Comparison of ENCODE assay signal across 26 mouse cellular contexts in genomic region chr3:90209908-90210566, GRCm38 (mm10). TPM values are rescaled to one million over a fixed set of nuclear protein-coding genes. Genes with fewer than 3 reads are reported as not detected.
DNase-seq lines count a peak whose midpoint lies in the region; ATAC-seq and TF ChIP-seq lines count a peak whose summit lies in the region.
"Had no signal": no experiment of that assay in that cellular context is flagged by ENCODE, and none has a peak within 500 bp of the region (broad histone marks: within the 10 kb centered on the region; RNA-seq: fewer than 3 reads in every experiment).

No protein-coding gene starts in this region.

- H3K36me3 ChIP-seq in liver, embryonic 13.5 days: peaks cover 62% of the 10 kb centered on the region
- peaks cover 37% of the 10 kb centered on the region for H3K36me3 ChIP-seq in liver, postnatal 0 days (replicated peaks; ENCODE audit: insufficient read depth, low read length)
- H3K36me3 ChIP-seq in E14TG2a.4 (ENCODE audit: insufficient read depth, low read length) (peaks cover 65% of the 10 kb centered on the region), ES-E14 (ENCODE audit: control insufficient read depth, insufficient read depth, low read length, poor library complexity, severe bottlenecking) (peaks cover 37% of the 10 kb centered on the region)

- 0 out of 2 replicates have a peak, but pooled peaks have one; percentile 17 for TF ChIP-seq POLR2A in embryonic fibroblast, embryonic 13.5 days (IDR thresholded peaks at IDR 0.05; ENCODE audit: low read depth, low read length)

- in situ Hi-C loops in ES-E14 (cut with MboI; ENCODE audit: low sequenced_read_pairs in 2 of 2, unreplicated experiment in 2 of 2): no loop called here

- H3K27me3 ChIP-seq in liver, embryonic 13.5 days: no peaks in the 10 kb centered on the region
- no peaks in the 10 kb centered on the region for H3K27me3 ChIP-seq in liver, postnatal 0 days (ENCODE audit: insufficient read depth, low read length)
- H3K27me3 ChIP-seq in E14TG2a.4 (ENCODE audit: insufficient read depth, low read length): no peaks in the 10 kb centered on the region
- H3K27me3 ChIP-seq: forebrain, embryonic 15.5 days; heart, embryonic 15.5 days; intestine, embryonic 15.5 days; Patski had no signal

- H3K9ac ChIP-seq in liver, embryonic 13.5 days: 0 out of 2 replicates have a peak overlapping the region, but pooled peaks have one; percentile 32
- H3K9ac ChIP-seq in liver, postnatal 0 days (replicated peaks): no peak overlapping the region
- peak overlapping the region; percentile 33; the same call in 1 of the 2 replicates for H3K9ac ChIP-seq in ES-E14 (ENCODE audit: insufficient read depth, low read depth, low read length, poor library complexity, severe bottlenecking)
- H3K9ac ChIP-seq: forebrain, embryonic 15.5 days; heart, embryonic 15.5 days; hindbrain, embryonic 14.5 days; intestine, embryonic 15.5 days had no signal

- TF ChIP-seq EP300 in liver, postnatal 0 days (IDR thresholded peaks at IDR 0.05; ENCODE audit: low read depth): no peak

- TF ChIP-seq CTCF in liver, postnatal 0 days (IDR thresholded peaks at IDR 0.05; ENCODE audit: low read depth): no peak
- no peak for TF ChIP-seq CTCF in E14TG2a.4 (conservative IDR thresholded peaks at IDR 0.05; ENCODE audit: low read length)
- TF ChIP-seq CTCF in embryonic fibroblast, embryonic 13.5 days (IDR thresholded peaks at IDR 0.05; ENCODE audit: borderline replicate concordance, insufficient read depth, low read length): no peak

- peak overlapping the region; percentile 94; the same call in 1 of the 2 replicates for H3K4me2 ChIP-seq in liver, embryonic 13.5 days
- H3K4me2 ChIP-seq in liver, postnatal 0 days (ENCODE audit: low read depth, low read length): no peak overlapping the region
- H3K4me2 ChIP-seq: forebrain, embryonic 15.5 days; heart, embryonic 11.5 days; heart, embryonic 15.5 days; hindbrain, embryonic 14.5 days; intestine, embryonic 15.5 days had no signal

- H3K9me3 ChIP-seq in liver, embryonic 13.5 days (replicated peaks): no peaks in the 10 kb centered on the region
- H3K9me3 ChIP-seq in liver, postnatal 0 days (ENCODE audit: low read length): no peaks in the 10 kb centered on the region
- H3K9me3 ChIP-seq in E14TG2a.4 (ENCODE audit: low read length): no peaks in the 10 kb centered on the region
- no peaks in the 10 kb centered on the region for H3K9me3 ChIP-seq in ES-E14 (ENCODE audit: control insufficient read depth, insufficient read depth, low read depth, low read length)
- H3K9me3 ChIP-seq: forebrain, embryonic 10.5 days; forebrain, embryonic 15.5 days; heart, embryonic 15.5 days; intestine, embryonic 15.5 days had no signal

- no peak overlapping the region for H3K27ac ChIP-seq in liver, embryonic 13.5 days
- H3K27ac ChIP-seq in liver, postnatal 0 days (ENCODE audit: low read depth): no peak overlapping the region
- H3K27ac ChIP-seq in ES-E14 (ENCODE audit: insufficient read depth, low read depth, low read length, poor library complexity, severe bottlenecking): no peak overlapping the region; the same call in 1 of the 2 replicates
- H3K27ac ChIP-seq in embryonic fibroblast, embryonic 13.5 days (ENCODE audit: insufficient read depth, low read length): no peak overlapping the region
- H3K27ac ChIP-seq: forebrain, embryonic 10.5 days; forebrain, embryonic 15.5 days; heart, embryonic 15.5 days; hindbrain, embryonic 14.5 days; intestine, embryonic 15.5 days had no signal

- ATAC-seq in liver, embryonic 13.5 days (ENCODE audit: low read depth): no peak
- ATAC-seq in liver, postnatal 0 days: no peak
- ATAC-seq in megakaryocyte progenitor cell, adult 5-6 weeks (replicated peaks; ENCODE audit: poor library complexity): no peak
- ATAC-seq: CD4-positive, CD25-positive, alpha-beta regulatory T cell, adult 4 months; forebrain, embryonic 15.5 days; intestine, embryonic 15.5 days; Patski had no signal

- DNase-seq in liver, embryonic 13.5 days: no peak
- DNase-seq in liver, postnatal 0 days: no peak
- DNase-seq in ES-E14 (ENCODE audit: low read depth, low spot score): no peak
- DNase-seq in yolk sac, embryonic 10.5 days (ENCODE audit: low spot score): no peak
- DNase-seq in urinary bladder, postnatal 10 days (ENCODE audit: low spot score): no peak
- DNase-seq: adrenal gland, adult 8-10 months; adrenal gland, postnatal 36 days; cerebellum, adult 2 months; cerebellum, postnatal 14 days; gastrocnemius, postnatal 36 days; heart, adult 11 months; heart, postnatal 14 days had no signal

- H3K4me3 ChIP-seq in liver, embryonic 13.5 days (replicated peaks): no peak overlapping the region
- no peak overlapping the region for H3K4me3 ChIP-seq in liver, postnatal 0 days (ENCODE audit: low read depth, low read length)
- H3K4me3 ChIP-seq in E14TG2a.4 (replicated peaks; ENCODE audit: low read length) (peak overlapping the region; percentile 93), ES-E14 (ENCODE audit: insufficient read depth in 1 of 2, low read depth in 1 of 2, low read length in 2 of 2, poor library complexity in 1 of 2, severe bottlenecking in 1 of 2) (peak overlapping the region in 1 of 2 experiments; percentile 21; a peak in 1 of 4 replicates)
- no peak overlapping the region; the same call in 1 of the 2 replicates for H3K4me3 ChIP-seq in embryonic fibroblast, embryonic 13.5 days (ENCODE audit: insufficient read depth, low read length)
- H3K4me3 ChIP-seq: erythroblast, embryonic 14.5 days; forebrain, embryonic 10.5 days; forebrain, embryonic 15.5 days; heart, embryonic 15.5 days; intestine, embryonic 15.5 days had no signal

- WGBS in liver, embryonic 13.5 days (ENCODE audit: insufficient replicate concordance): 86% methylated on average over 5 of the region's 5 CpGs
- 91% methylated on average over 5 of the region's 5 CpGs for WGBS in liver, postnatal 0 days (ENCODE audit: insufficient replicate concordance)

- H3K4me1 ChIP-seq in liver, embryonic 13.5 days (replicated peaks): peaks cover 46% of the 10 kb centered on the region
- H3K4me1 ChIP-seq in liver, postnatal 0 days (ENCODE audit: insufficient read depth): peaks cover 15% of the 10 kb centered on the region
- H3K4me1 ChIP-seq in E14TG2a.4 (replicated peaks; ENCODE audit: low read depth, low read length): peaks cover 65% of the 10 kb centered on the region
- H3K4me1 ChIP-seq in ES-E14 (ENCODE audit: control insufficient read depth in 2 of 2, insufficient read depth in 2 of 2, low read length in 2 of 2, poor library complexity in 1 of 2): peaks cover 0 to 6% of the 10 kb centered on the region in 2 experiments; a peak in 1 of 4 replicates
- H3K4me1 ChIP-seq in embryonic fibroblast, embryonic 13.5 days (ENCODE audit: control insufficient read depth, insufficient read depth, low read length): peaks cover 6% of the 10 kb centered on the region

TF ChIP-seq in ES-E14, 5 proteins besides CTCF, POLR2A, EP300 and RAD21:
- TF ChIP-seq ZNF384 (IDR thresholded peaks at IDR 0.05; ENCODE audit: low read depth, low read length) (0 out of 2 replicates have a peak, but pooled peaks have one; percentile 11), HCFC1 (IDR thresholded peaks at IDR 0.05; ENCODE audit: borderline replicate concordance, insufficient read depth, low read length) (no peak), CHD2 (IDR thresholded peaks at IDR 0.05; ENCODE audit: low read depth, low read length) (no peak), ZC3H11A (IDR thresholded peaks at IDR 0.05; ENCODE audit: borderline replicate concordance, low read depth, low read length) (no peak), MAFK (IDR thresholded peaks at IDR 0.05; ENCODE audit: insufficient read depth, low read depth, low read length) (no peak)

RNA-seq across cellular contexts. Expression of gene Rps27, which starts 3.4 kb away (rescaled TPM):
- polyA plus RNA-seq in liver, embryonic 13.5 days (2015; fragmentation: Nextera tagmentation; extraction: Ambion mirVana): 679 and 820 TPM in 2 replicates
- polyA plus RNA-seq in liver, postnatal 0 days (2015; fragmentation: Nextera tagmentation; extraction: Ambion mirVana): 821 and 885 TPM in 2 replicates
- 3,820 and 4,467 TPM in 2 replicates for total RNA-seq in ES-E14 (2012; rRNA removed)
- polyA plus RNA-seq in embryonic fibroblast, embryonic 13.5 days (2011; ENCODE audit: insufficient read length, low read depth, missing spikeins): 36.9 and 264 TPM in 2 replicates
- total RNA-seq in megakaryocyte progenitor cell, adult 5-6 weeks (2015): 3,216 and 3,430 TPM in 2 replicates
- total RNA-seq in megakaryocyte progenitor cell, adult 5-6 weeks (2017): 4,924 and 5,654 TPM in 2 replicates

RNA-seq across cellular contexts. Expression of gene Rab13, which starts 3.5 kb away (rescaled TPM):
- polyA plus RNA-seq in liver, embryonic 13.5 days (2015; fragmentation: Nextera tagmentation; extraction: Ambion mirVana): 5.9 and 6.0 TPM in 2 replicates
- 4.9 and 6.1 TPM in 2 replicates for polyA plus RNA-seq in liver, postnatal 0 days (2015; fragmentation: Nextera tagmentation; extraction: Ambion mirVana)
- 9.6 and 13.2 TPM in 2 replicates for total RNA-seq in ES-E14 (2012; rRNA removed)
- 32.1 and 33.5 TPM in 2 replicates for polyA plus RNA-seq in embryonic fibroblast, embryonic 13.5 days (2011; ENCODE audit: insufficient read length, low read depth, missing spikeins)
- 0.61 and 1.4 TPM in 2 replicates for total RNA-seq in megakaryocyte progenitor cell, adult 5-6 weeks (2015)
- total RNA-seq in megakaryocyte progenitor cell, adult 5-6 weeks (2017): 1.2 and 1.6 TPM in 2 replicates

RNA-seq across cellular contexts. Expression of gene Jtb, which starts 21.4 kb away (rescaled TPM):
- 59.5 and 61.1 TPM in 2 replicates for polyA plus RNA-seq in liver, embryonic 13.5 days (2015; fragmentation: Nextera tagmentation; extraction: Ambion mirVana)
- 68.7 and 74.3 TPM in 2 replicates for polyA plus RNA-seq in liver, postnatal 0 days (2015; fragmentation: Nextera tagmentation; extraction: Ambion mirVana)
- 61.9 and 64.0 TPM in 2 replicates for total RNA-seq in ES-E14 (2012; rRNA removed)
- polyA plus RNA-seq in embryonic fibroblast, embryonic 13.5 days (2011; ENCODE audit: insufficient read length, low read depth, missing spikeins): 47.1 and 47.5 TPM in 2 replicates
- total RNA-seq in megakaryocyte progenitor cell, adult 5-6 weeks (2015): 91.6 and 102 TPM in 2 replicates
- 43.1 and 48.6 TPM in 2 replicates for total RNA-seq in megakaryocyte progenitor cell, adult 5-6 weeks (2017)

RNA-seq across cellular contexts. Expression of gene Creb3l4, which starts 33.3 kb away (rescaled TPM):
- polyA plus RNA-seq in liver, embryonic 13.5 days (2015; fragmentation: Nextera tagmentation; extraction: Ambion mirVana): 0.36 and 0.41 TPM in 2 replicates
- polyA plus RNA-seq in liver, postnatal 0 days (2015; fragmentation: Nextera tagmentation; extraction: Ambion mirVana): 0.15 and 0.41 TPM in 2 replicates
- 2.3 and 4.8 TPM in 2 replicates for total RNA-seq in ES-E14 (2012; rRNA removed)
- 2.0 and 2.3 TPM in 2 replicates for polyA plus RNA-seq in embryonic fibroblast, embryonic 13.5 days (2011; ENCODE audit: insufficient read length, low read depth, missing spikeins)
- 0.39 TPM in 1 of 2 replicates, not detected in the other for total RNA-seq in megakaryocyte progenitor cell, adult 5-6 weeks (2015)
- not detected in 2 replicates for total RNA-seq in megakaryocyte progenitor cell, adult 5-6 weeks (2017)
- total RNA-seq: gastrocnemius, adult 8-10 months; heart, postnatal 14 days; hematopoietic stem cell, adult 5-6 weeks had no signal
- polyA plus RNA-seq: erythroblast, embryonic 14.5 days had no signal

RNA-seq across cellular contexts. Expression of gene Slc39a1, which starts 37.9 kb away (rescaled TPM):
- 31.6 and 34.1 TPM in 2 replicates for polyA plus RNA-seq in liver, embryonic 13.5 days (2015; fragmentation: Nextera tagmentation; extraction: Ambion mirVana)
- 41.7 and 54.0 TPM in 2 replicates for polyA plus RNA-seq in liver, postnatal 0 days (2015; fragmentation: Nextera tagmentation; extraction: Ambion mirVana)
- 88.4 and 115 TPM in 2 replicates for total RNA-seq in ES-E14 (2012; rRNA removed)
- 253 and 312 TPM in 2 replicates for polyA plus RNA-seq in embryonic fibroblast, embryonic 13.5 days (2011; ENCODE audit: insufficient read length, low read depth, missing spikeins)
- total RNA-seq in megakaryocyte progenitor cell, adult 5-6 weeks (2015): 15.6 and 19.5 TPM in 2 replicates
- total RNA-seq in megakaryocyte progenitor cell, adult 5-6 weeks (2017): 31.4 and 41.2 TPM in 2 replicates
